Comparison of ENCODE assay signal across 8 mouse cellular contexts in genomic region chr6:52204050-52204752, GRCm38 (mm10). TPM values are rescaled to one million over a fixed set of nuclear protein-coding genes. Genes with fewer than 3 reads are reported as not detected.
A peak's percentile ranks its signal among the peaks of the same experiment; 100 is the strongest.
DNase-seq lines count a peak whose midpoint lies in the region; ATAC-seq and TF ChIP-seq lines count a peak whose summit lies in the region.

TSS of gene Hoxa5 (minus strand) at chr6:52204587.

- TF ChIP-seq POLR2A in liver, adult 2 months (IDR thresholded peaks at IDR 0.05; ENCODE audit: extremely low read depth, insufficient read depth, low read length): no peak

- intact Hi-C loops in left cerebral cortex, postnatal 14 days (cut with DNase I): loop anchor here (5.0 kb wide), 1 partner anchor 332 kb away; no protein-coding TSS in a partner anchor

- H3K79me2 ChIP-seq in liver, adult 2 months (ENCODE audit: control insufficient read depth, insufficient read depth, low read length): no peaks in the 10 kb centered on the region

- TF ChIP-seq CTCF in liver, adult 2 months (IDR thresholded peaks at IDR 0.05; ENCODE audit: low read depth, low read length): peak; percentile 82

- no peaks in the 10 kb centered on the region for H3K4me1 ChIP-seq in hindbrain, embryonic 14.5 days (replicated peaks; ENCODE audit: control insufficient read depth, insufficient read depth, low read length)
- H3K4me1 ChIP-seq in liver, adult 2 months (ENCODE audit: control insufficient read depth, insufficient read depth, low read length): no peaks in the 10 kb centered on the region; the same call in 1 of the 2 replicates

- no peaks in the 10 kb centered on the region for H3K36me3 ChIP-seq in hindbrain, embryonic 14.5 days (replicated peaks; ENCODE audit: control insufficient read depth, insufficient read depth)
- H3K36me3 ChIP-seq in liver, adult 2 months (ENCODE audit: control insufficient read depth, insufficient read depth, low read length): no peaks in the 10 kb centered on the region

- peak within 1 kb of the TSS; percentile 50 for H3K4me3 ChIP-seq in hindbrain, embryonic 14.5 days (replicated peaks; ENCODE audit: low read length)
- peak within 1 kb of the TSS; percentile 60 for H3K4me3 ChIP-seq in liver, adult 2 months (ENCODE audit: insufficient read depth, low read depth, low read length)

- H3K9ac ChIP-seq in hindbrain, embryonic 14.5 days: peak within 1 kb of the TSS; percentile 61
- peak within 1 kb of the TSS; percentile 74 for H3K9ac ChIP-seq in liver, adult 2 months (ENCODE audit: low read depth, low read length)

- H3K27ac ChIP-seq in hindbrain, embryonic 14.5 days: peak within 1 kb of the TSS; percentile 88
- H3K27ac ChIP-seq in liver, adult 2 months (replicated peaks; ENCODE audit: insufficient read depth, low read depth, low read length): peak within 1 kb of the TSS; percentile 26

- WGBS in hindbrain, embryonic 14.5 days: under 1% methylated on average over 65 of the region's 65 CpGs
- WGBS in liver, adult 2 months: 4% methylated on average over 65 of the region's 65 CpGs

- peak; percentile 82 for ATAC-seq in hindbrain, embryonic 14.5 days (ENCODE audit: low FRiP score)

- H3K9me3 ChIP-seq in hindbrain, embryonic 14.5 days (ENCODE audit: control insufficient read depth, low read length): no peaks in the 10 kb centered on the region

- DNase-seq in 3T3-L1 (ENCODE audit: low read depth, low spot score): peak; percentile 95
- DNase-seq in adrenal gland, postnatal 25 days: peak; percentile 91
- peak; percentile 84 for DNase-seq in gastrocnemius, adult 18-20 months (ENCODE audit: low spot score)
- DNase-seq in hindbrain, embryonic 14.5 days (ENCODE audit: low spot score): peak; percentile 76
- peak; percentile 43 for DNase-seq in liver, adult 2 months (ENCODE audit: extremely low read depth, low read depth, low spot score)
- peak; percentile 98 for DNase-seq in neural tube, embryonic 10.5 days (ENCODE audit: extremely low spot score, low spot score)
- no peak for DNase-seq in left cerebral cortex, postnatal 14 days (ENCODE audit: low spot score in 2 of 2)
- DNase-seq in spleen, postnatal 36 days (ENCODE audit: low spot score in 2 of 2): no peak

- peaks cover 90% of the 10 kb centered on the region for H3K27me3 ChIP-seq in hindbrain, embryonic 14.5 days (ENCODE audit: control insufficient read depth, insufficient read depth, low read length)
- peaks cover 36% of the 10 kb centered on the region for H3K27me3 ChIP-seq in liver, adult 2 months (ENCODE audit: control insufficient read depth, insufficient read depth, low read length)

- H3K4me2 ChIP-seq in hindbrain, embryonic 14.5 days (replicated peaks): peak within 1 kb of the TSS; percentile 81

RNA-seq across cellular contexts. Expression of gene Hoxa5, which starts in this region (rescaled TPM):
- 12.8 and 15.0 TPM in 2 replicates for total RNA-seq in adrenal gland, postnatal 25 days (2021)
- total RNA-seq in gastrocnemius, adult 18-20 months (2021): 1 to 10 TPM; 2.0 to 2.1 TPM
- 175 and 180 TPM in 2 replicates for polyA plus RNA-seq in hindbrain, embryonic 14.5 days (2014; fragmentation: Nextera tagmentation; extraction: Ambion mirVana)
- 0.28 and 0.40 TPM in 2 replicates for total RNA-seq in liver, adult 2 months (2014; rRNA removed)
- polyA plus RNA-seq in liver, adult 2 months (2012; rRNA removed): 0.10 and 0.16 TPM in 2 replicates
- total RNA-seq in left cerebral cortex, postnatal 14 days (2021): not detected

Comparison
In these comparisons a context has a peak if more than half of its experiments do, and no peak if none do; other contexts are left out.
1. RNA of gene Hoxa5 (polyA plus RNA-seq): 175 to 180 TPM in hindbrain, embryonic 14.5 days; 0.10 to 0.16 TPM in liver, adult 2 months; every median in the first group is over 100 times any median in the second.
2. Peak in DNase-seq, H3K4me3 ChIP-seq, H3K27ac ChIP-seq and H3K9ac ChIP-seq in liver, adult 2 months; RNA of the gene not detected or under 1 TPM.
3. DNase-seq: peak in 3T3-L1 (single experiment), adrenal gland, postnatal 25 days (single experiment), gastrocnemius, adult 18-20 months (single experiment), hindbrain, embryonic 14.5 days (single experiment) and neural tube, embryonic 10.5 days (single experiment); none in left cerebral cortex, postnatal 14 days (0 of 2) and spleen, postnatal 36 days (0 of 2).